Mouse (Mus musculus) splenic B cell, adult 2 months (primary cell): ENCODE results near the gene Nup62.
A peak's percentile ranks its signal among the peaks of the same experiment; 100 is the strongest.

Experiments
- DNase-seq: peaks from one replicate; pipeline ENCODE4 v3.0.0-alpha.2; 2011; ENCODE audit warnings: low read depth, low spot score
- H3K27me3 ChIP-seq: 2 replicates; pipeline ENCODE4 v1.6.1; 2012; ENCODE audit warnings: mild to moderate bottlenecking, low read length, moderate library complexity, mixed read lengths; ENCODE audit not compliant: control insufficient read depth, poor library complexity, insufficient read depth, severe bottlenecking
- H3K36me3 ChIP-seq: 2 replicates; pipeline ENCODE4 v1.6.1; 2012; ENCODE audit warnings: mild to moderate bottlenecking, low read length, moderate library complexity, mixed read lengths; ENCODE audit not compliant: control insufficient read depth, poor library complexity, insufficient read depth, severe bottlenecking

The Nup62 gene

GRCm38 (mm10) chr7:44832763-44833162 is 16.9 kb downstream of the Nup62 start:
- no peak for DNase-seq

GRCm38 (mm10) chr7:44835373-44836015 is 19.6 kb downstream of the Nup62 start:
- H3K36me3 ChIP-seq, result peaks cover 3% of the 10 kb centered on the region
- H3K27me3 ChIP-seq, result no peaks in the 10 kb centered on the region
- peak; percentile 72 for DNase-seq

More at GRCm38 (mm10) chr7:44832763-44833162, 16.9 kb downstream of the Nup62 start:
- Histone ChIP-seq H3K36me3 (peaks cover 5% of the 10 kb centered on the region), H3K27me3 (no peaks in the 10 kb centered on the region)

- Histone ChIP-seq H3K36me3 (peaks cover under 1% of the 10 kb centered on the region), H3K27me3 (no peaks in the 10 kb centered on the region)
- peak; percentile 83 for DNase-seq
Observed at GRCm38 (mm10) chr7:44836016-44836404, 20.1 kb downstream of the Nup62 start.

- DNase-seq, result peak; percentile 33
- no peaks in the 10 kb centered on the region; the same call in none of the 2 replicates for H3K36me3 ChIP-seq
- H3K27me3 ChIP-seq, result no peaks in the 10 kb centered on the region
Observed at GRCm38 (mm10) chr7:44836423-44837053, 20.6 kb downstream of the Nup62 start.

- no peak for DNase-seq
- H3K27me3 ChIP-seq, result no peaks in the 10 kb centered on the region
- H3K36me3 ChIP-seq, result peaks cover 4% of the 10 kb centered on the region
Observed at GRCm38 (mm10) chr7:44838073-44838472, 22.2 kb downstream of the Nup62 start.

- Histone ChIP-seq H3K36me3 (peaks cover 9% of the 10 kb centered on the region), H3K27me3 (no peaks in the 10 kb centered on the region)
- no peak for DNase-seq
Observed at GRCm38 (mm10) chr7:44839171-44839490, 23.2 kb downstream of the Nup62 start.

GRCm38 (mm10) chr7:44839491-44840191 is 23.8 kb downstream of the Nup62 start:
- Histone ChIP-seq H3K27me3 (no peaks in the 10 kb centered on the region), H3K36me3 (peaks cover 13% of the 10 kb centered on the region)
- peak; percentile 82 for DNase-seq

- peaks cover 14% of the 10 kb centered on the region for H3K36me3 ChIP-seq
- peak; percentile 67 for DNase-seq
- H3K27me3 ChIP-seq, result no peaks in the 10 kb centered on the region
Observed at GRCm38 (mm10) chr7:44840426-44840825, 24.5 kb downstream of the Nup62 start.

GRCm38 (mm10) chr7:44841825-44842463 is 26.1 kb downstream of the Nup62 start:
- DNase-seq, result no peak
- no peaks in the 10 kb centered on the region for H3K27me3 ChIP-seq

GRCm38 (mm10) chr7:44845006-44845405 is 29.1 kb downstream of the Nup62 start:
- no peaks in the 10 kb centered on the region for H3K27me3 ChIP-seq
- no peak for DNase-seq
- peaks cover 22% of the 10 kb centered on the region for H3K36me3 ChIP-seq

More at GRCm38 (mm10) chr7:44841825-44842463, 26.1 kb downstream of the Nup62 start:
- peaks cover 22% of the 10 kb centered on the region for H3K36me3 ChIP-seq

- peaks cover 22% of the 10 kb centered on the region for H3K36me3 ChIP-seq
- no peak for DNase-seq
- no peaks in the 10 kb centered on the region for H3K27me3 ChIP-seq
Observed at GRCm38 (mm10) chr7:44846804-44847203, 30.9 kb downstream of the Nup62 start.

- H3K27me3 ChIP-seq, result no peaks in the 10 kb centered on the region
- peaks cover 18% of the 10 kb centered on the region for H3K36me3 ChIP-seq
- no peak for DNase-seq
Observed at GRCm38 (mm10) chr7:44847772-44848171, 31.9 kb downstream of the Nup62 start.

GRCm38 (mm10) chr7:44848561-44849415 is 32.9 kb downstream of the Nup62 start, which contains the start of the genes Akt1s1 and Tbc1d17:
Gene Akt1s1, plus strand, starts transcription at chr7:44848991.
Gene Tbc1d17, minus strand, starts transcription at chr7:44849079.
- peak; percentile 100 for DNase-seq
- Histone ChIP-seq H3K36me3 (peaks cover 15% of the 10 kb centered on the region), H3K27me3 (no peaks in the 10 kb centered on the region)
